Mouse (Mus musculus) cerebellum, adult 18-20 months (tissue): ENCODE data around the gene Kctd20.

ENCODE experiments used
- DNase-seq, 2 experiments: peaks; one replicate each; pipeline ENCODE4 v3.0.0; 2021

Gene Kctd20

DNA sequence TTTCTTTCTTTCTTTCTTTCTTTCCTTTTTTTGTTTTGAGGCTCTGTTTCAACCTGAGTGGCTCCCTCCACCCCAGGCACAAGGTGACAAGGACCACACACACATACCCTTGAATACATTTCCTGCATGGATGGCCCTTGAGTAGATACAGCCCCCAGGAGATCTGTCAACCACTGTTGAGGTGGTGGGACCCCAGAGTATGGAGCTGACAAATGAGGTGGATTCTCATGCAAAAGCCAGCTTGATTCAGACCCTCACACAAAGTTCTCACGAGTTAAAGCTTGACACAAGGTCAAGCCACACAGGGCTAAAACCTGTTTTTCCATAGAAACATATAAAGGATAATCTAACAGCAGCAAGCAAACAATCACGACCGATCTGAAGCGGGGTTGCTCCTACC lies 19.5 kb upstream of the Kctd20 start:
- DNase-seq, result no peak

DNA sequence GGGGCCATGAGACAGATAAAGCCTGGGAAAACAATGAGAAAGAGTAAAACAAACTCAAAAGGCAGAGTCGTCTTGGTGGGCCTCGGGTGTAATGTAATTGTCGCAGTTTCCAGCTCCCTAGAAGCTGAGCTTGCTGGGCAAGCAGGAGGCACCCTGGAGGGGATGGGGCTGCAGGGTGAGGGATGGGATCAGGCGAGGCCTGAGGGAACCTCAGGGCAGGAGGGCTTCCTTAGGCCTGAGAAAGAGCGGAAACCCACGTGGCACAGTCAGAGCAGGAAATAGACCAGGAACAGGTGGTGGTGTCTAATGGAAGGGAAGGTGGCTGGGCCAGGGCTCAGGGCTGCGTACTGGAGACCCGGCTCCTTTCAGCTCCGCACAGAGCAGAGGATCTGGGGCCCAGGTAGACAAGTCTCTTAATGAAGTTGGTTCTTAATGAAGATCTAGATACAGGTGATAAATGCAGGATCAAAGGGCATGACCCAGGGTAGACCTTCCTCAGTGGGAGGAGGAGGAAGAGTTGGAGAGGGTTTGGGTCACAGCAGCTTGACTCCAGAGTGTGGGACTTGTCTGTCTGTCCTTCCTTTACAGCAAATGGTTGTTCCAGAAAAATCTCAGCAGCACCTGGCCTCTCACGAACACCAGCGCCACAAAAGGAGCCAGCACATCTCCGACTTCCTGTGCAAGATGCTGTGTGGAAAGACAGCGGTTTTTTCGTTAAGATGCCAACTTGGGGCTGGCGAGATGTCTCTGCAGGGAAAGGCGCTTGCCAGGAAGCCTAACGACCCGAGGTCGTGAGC lies 17.4 kb upstream of the Kctd20 start:
- DNase-seq, result no peak

DNA sequence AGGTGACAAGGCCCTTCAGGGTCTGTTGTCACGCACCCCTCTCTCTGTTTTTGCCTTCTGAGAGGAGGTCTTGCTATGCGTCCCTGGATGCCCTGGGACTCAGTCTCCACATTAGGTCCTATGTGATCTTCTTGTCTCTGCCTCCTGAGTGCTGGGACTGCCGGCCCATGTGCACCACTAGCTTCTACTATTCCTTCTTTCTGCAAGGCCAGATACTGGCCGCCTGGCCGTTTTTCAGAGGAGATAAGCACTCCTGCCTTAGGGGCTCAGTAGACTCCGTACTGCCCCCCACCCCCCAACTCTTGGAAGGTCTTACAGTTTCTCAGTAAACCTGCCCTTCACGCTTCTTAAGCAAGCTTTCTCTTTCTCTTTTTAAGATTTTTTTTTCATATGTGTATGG lies 15.6 kb upstream of the Kctd20 start:
- no peak for DNase-seq

DNA sequence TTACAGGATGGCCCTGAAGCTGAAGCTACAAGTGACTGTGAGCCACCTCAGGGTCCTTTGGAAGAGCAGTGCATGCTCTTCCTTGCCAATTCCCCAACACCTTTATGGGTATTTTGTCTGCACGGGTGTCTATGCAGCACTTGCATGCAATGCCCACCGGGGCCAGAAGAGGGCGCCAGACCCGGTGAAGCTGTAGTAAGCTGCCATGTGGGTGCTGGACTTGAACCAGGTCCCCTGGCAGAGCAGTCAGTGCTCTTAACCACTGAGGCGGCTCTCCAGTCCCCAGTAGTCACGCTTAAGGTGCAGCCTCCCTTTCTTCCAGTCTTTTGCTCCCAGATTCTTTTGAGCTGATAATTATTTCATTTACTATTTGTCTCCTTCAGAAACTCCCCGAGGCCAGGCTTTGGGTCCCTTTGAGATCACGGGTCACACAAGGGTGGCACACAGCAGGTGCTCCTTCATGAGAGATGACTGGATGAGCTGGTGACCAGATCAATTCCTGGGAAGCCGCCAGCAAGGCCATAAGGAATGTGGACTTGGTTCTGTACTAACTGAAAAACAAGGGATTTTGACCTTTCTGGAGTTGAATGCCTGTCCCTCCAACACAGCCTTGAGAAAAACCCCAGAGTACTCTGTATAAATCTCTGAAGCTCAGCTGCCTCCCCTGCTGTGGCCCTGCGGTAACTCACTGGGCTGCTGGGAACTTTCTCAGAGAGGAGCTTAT lies 15.0 kb upstream of the Kctd20 start:
- peak in 1 of 2 experiments; percentile 22 for DNase-seq

DNA sequence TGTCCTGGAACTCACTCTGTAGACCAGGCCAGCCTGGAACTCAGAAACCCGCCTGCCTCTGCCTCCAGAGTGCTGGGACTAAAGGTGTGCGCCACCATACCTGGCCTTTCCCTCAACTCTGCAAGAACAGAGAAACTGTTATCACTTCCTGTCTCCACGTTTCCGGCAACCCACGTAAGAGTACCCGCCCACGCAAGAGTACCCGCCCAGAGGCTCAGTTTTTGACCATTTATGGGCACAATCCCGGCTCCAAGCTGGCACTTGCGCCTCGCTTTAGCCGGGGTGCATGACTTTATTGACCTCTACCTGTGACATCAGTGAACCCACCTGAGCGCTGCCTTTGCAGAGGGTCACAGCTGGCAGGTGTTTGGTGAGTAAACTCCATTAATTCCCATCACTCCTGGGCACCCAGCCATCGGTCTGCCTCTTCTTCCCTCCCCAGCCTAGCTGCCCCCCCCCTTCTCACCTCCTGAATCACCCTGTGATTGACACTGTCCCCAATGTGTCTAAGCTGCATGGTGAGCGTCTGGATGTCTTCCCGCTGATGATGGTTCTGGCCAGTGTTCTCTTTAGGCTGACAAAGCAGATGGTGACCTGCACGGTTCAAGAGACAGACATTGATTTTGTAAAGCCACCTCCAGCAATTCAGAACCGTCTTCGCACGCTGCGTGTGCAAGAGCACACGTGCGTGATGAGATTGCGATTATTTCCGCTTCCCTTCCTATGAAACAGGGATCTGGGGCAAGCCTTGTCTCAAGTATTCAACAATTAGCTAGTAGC lies 10.8 kb upstream of the Kctd20 start:
- no peak for DNase-seq

DNA sequence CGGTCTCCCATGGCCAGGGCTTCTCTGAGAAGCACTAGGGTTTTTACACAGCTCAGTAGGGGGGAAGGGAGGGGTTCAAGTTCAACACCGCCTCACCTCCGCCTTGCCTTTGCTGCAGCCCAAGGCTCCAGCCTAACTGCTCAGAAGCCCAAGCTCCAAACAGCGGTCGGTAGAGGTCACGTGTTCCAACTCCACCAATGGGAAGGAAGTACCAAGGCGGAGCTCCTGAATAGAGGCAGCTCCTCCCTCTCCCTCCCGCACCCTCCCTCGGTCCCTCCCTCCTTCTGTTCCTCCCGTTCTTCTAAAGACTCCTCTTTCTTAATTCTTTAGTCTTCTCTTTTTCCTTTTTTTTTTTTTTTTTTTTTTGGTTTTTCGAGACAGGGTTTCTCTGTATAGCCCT lies 9.6 kb upstream of the Kctd20 start:
- DNase-seq, result no peak

DNA sequence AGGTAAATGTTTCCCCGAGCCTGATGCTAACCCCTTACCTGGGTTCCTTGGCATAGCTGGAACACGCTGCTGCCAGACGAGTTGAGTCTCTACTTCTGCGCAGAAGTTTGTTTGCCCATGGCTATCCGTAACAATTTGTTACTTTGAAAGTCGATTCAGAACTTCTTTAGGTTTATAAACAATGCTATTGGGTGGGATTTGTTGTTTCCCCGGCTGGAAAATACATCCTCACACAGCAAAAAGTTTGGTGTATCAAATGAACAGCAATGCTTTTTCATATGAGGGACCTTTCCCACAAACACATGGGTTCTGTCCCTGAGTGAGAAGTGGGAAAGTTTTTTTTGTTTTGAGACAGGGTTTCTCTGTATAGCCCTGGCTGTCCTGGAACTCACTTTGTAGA lies 8.0 kb upstream of the Kctd20 start, which contains the start of gene Pxt1:
Gene Pxt1, minus strand, starts transcription at position 101 of the 400 bp plus-strand sequence.
- DNase-seq, result no peak

DNA sequence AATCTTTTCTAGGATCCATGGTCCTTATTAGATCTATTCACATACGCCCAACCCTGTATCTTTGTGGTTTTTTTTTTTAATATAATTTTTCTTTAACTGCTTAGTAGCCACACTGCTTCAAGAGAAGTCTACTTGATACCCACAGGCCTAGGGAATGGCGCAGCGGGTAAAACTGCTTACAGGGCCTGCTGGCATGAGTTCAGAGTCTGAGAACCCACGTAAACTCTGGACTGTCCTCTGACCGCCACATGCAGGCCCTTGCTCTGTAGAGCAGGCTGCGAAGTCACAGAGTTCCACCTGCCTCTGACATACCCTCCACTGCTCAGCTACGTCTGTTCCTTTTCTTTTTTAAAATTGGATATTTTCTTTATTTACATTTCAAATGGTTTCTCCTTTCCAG lies 7.3 kb upstream of the Kctd20 start:
- no peak for DNase-seq

DNA sequence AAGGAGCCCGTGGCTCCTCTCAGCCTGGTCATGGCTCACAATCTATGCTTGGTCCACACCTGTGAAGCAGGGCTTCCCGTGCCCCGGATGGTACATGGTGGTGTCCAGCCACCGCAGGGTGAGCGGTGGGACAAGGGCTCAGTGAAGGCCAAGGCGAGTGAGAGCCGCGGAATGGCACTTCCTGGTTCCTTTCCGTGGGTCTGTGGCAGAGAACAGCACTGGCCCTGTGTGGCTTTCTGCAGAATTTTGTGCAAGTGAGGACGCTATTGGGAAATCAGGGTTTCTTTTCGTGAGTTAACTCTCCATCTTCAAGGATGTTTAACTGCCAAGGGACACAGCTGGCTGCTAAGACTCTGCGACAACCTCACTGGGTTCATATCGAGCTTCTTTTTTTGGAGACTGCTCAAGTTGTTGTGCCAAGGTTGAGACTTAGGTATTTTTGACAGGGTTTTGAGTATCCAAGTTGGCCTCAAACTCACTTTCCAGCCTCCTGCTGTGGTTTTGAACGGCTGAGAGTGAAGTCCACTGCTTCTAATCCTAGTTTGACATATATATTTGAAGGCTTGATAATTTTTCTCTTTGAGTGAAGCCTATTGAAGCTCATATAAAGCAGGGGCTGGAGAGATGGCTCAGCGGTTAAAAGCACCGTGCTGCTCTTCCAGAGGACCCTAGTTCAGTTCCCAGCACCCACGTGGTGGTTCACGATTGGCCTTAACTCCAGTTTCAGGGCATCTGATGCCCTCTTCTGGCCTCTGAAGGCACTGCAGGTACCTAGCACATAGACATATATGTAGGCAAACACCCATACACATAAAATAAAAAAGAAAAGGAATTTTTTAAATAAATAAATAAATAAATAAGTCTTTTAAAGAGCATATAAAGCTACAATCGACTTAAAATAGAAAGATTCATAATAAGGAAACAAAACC lies 4.5 kb upstream of the Kctd20 start:
- no peak for DNase-seq

DNA sequence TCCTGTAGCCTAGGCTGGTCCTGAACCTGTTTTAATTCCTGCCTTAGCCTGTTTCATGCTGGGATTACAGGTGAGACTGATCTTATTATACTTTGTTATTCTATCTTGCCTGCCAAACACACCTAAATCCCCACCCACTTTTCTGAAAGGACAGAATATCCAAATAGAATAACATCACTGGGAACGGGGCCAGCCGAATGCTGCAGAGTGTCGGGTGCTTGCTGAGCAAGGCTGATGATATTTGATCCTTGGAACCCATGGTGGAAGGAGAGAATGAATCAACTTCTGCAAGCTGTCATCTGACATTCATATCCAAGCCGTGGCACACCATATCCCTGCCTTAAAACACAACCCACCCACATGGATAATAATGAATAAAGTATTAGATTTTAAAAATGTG lies 3.1 kb upstream of the Kctd20 start:
- no peak for DNase-seq

DNA sequence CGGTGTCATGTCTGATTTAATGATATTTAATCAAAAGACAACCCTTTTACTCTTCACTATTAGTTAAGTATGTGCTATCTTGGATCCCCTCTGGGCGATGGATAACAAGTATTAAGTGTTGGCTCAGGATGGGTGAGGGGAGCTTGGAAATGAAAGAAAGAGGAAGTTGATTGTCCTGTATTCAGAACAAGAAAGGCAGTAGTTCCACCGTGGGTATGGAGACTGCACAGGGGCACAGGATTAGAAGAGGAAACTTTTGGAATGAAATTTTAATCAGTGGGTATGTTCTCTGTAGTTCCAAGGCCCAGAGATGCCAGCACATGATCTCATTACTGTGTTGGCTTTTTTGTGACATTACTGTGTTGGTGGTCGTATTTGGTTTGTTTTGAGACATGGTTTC lies 999 bp upstream of the Kctd20 start:
- DNase-seq, result no peak

DNA sequence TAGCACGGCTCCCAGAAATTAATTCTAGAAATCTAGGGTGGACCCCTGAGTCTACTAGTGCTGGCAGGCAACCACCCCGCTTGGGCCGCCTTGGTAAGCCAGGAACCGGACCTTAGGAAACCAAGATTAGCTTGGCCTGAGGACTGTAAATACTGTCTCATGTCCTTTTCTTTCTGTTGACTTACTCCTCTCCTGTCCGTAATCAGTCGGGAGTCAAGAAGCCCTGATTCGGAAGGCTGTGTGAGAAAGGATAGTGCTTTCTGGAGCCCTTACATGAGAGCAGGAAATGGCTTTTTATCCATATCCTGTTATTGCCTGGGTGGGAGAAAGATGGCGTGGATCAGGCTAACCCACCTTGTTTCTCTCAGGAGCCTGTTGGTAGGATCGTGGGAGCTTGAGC lies 1.5 kb downstream of the Kctd20 start:
- DNase-seq, result peak in 1 of 2 experiments; percentile 22

DNA sequence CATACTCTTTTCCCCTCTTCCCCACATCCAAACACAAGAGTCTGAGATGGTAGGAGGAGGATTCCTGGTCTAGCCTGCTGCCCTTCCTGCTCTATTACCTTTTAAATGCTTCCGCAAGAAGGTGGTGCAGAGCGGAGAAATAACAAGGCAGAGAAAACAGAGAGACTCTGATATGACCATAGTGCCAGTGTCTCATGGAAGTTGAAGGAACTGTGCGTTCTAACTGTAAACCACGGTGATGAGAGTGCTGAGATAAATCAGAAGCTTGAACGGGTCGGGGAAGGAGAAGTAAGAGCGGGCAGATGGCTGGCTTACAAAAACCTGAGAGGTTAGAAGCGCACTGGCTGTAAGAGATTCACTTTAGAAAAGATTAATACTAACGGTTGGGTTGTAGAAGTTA lies 2.7 kb downstream of the Kctd20 start:
- DNase-seq, result no peak

DNA sequence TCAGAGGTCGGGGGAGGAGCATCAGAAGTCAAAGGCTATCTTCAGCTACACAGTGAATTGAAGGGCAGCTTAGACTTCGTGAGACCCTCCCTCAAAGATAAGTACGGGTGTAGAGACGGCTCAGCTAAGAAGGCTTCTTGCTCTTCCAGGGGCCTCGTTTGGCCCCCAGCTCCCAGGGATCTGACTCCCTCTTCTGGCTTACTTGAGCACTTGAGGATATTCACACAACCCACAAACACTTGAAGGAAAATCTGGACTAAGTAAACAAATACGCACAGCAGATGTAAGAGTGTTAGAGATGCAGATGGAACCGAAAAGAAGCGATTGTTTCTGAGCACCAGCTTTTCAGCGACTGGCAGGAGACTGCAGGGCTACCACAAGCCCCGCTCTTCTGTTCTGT lies 8.8 kb downstream of the Kctd20 start:
- no peak for DNase-seq

DNA sequence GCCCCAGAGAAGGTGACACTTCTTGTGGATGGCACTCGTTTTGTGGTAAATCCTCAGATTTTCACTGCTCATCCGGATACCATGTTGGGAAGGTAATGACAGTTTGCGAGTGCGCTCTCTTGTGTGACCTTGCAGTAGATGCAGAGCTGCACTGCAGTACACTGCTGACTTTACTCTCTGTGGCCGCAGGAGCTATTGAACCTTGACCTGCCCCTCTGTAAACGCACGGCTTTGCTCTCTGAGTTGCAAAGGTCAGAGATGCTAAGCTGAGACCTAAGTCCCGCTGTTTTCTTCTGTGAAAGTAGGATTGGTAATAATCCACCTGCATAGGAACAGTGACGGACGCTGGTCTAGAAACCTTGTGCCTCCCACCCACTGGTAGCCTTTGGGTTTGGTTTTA lies 9.8 kb downstream of the Kctd20 start:
- DNase-seq, result no peak

DNA sequence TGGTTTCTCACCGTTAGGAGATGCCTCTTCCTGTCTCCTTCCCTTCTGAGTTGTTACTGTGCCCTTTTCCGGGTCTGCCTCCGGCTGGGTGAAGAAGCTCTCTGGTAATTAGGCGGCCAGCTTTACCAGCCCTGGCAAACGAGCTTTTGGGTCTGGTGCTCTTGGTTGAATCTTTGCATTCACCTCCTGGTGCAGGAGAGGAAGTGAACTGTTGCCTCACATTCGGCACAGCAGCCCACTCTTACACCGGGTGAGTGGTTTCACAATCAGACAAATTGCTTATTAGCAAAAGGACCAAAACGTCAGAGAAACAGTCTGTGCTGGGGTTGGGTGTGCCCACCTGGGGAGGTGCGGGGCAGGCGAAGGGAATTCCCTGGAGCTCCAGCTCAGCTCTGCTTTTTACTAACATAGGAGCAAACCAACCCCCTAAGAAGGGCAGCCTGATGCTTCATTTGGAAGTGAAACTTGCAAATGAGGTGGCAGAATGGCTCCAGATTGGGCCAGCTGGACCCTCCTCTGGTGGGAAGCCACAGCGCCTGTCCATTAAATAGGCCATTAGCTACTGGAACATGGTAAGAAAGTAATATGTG lies 15.4 kb downstream of the Kctd20 start:
- no peak for DNase-seq

DNA sequence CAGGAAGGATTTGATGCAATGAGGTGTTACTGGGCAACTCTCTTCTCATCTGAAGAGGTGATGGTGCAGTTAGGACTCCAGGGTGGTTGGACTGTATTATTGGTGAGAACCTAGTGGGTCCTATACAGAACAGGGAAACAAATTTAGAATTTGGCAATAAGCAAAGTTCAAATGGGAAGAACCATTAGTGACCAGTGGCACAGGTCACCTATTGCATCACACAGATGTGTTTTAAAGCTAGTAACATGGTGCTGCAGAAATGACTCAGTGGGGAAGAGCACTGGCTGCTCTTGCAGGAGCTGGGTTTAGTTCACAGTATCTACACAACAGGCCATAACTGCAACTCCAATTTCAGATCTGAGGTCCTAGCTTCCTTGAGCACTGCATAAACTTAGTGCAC lies 18.4 kb downstream of the Kctd20 start:
- no peak for DNase-seq

DNA sequence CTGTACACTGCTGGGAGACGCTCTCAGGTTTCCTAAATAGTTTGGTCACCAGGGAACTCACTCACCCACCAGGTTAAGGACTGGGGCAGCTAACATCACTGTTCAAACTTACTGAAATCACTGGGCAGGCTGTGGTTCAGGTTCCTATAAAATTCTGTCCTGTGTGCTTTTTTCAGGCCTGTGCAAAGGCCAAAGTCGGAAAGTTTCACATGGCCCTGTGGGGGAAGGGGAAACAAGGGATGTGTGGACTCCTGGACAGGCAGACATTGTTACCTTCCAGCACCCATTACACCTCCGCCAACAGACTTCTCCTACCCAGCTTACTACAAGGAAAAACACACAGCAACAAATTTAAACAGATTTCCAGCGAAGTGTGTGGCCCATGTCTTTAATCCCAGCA lies 27.3 kb downstream of the Kctd20 start:
- no peak for DNase-seq

DNA sequence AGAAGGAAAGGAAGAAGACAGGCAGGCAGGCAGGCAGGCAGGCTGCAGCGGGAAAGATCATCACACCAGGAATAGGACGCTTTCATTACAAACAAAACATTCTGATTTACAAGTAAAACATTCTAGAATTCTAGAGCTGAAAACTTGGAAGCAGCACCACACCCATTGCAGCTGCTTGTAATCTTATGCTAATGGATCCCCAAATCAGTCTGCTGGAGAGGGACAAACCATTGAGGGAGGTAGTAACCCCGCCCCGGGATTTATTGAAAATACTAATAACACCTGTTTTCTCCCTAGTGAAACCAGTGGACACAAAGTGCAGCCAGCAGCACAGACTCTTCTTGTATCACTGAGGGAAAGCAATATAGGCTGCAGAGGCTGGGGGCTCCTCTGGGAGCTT lies 29.3 kb downstream of the Kctd20 start:
- DNase-seq, result no peak

DNA sequence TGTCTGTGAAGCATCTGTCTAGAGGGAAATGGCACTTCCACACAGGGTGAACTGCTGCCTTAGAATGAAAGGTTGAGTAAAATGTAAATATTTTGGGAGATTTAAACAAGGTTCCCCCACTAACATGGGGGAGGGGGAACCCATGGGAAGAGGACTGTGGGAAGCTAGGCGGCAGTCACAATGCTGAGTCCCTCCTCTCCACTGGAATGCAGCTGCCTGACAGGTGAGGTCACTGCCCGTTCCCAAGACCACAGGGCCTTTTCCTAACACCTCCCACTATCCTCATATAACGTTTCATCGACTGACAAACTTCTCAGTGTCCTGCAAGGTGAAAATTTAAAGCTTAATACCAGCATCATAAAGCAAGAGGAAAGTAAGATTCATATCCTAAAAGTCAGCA lies 30.8 kb downstream of the Kctd20 start:
- no peak for DNase-seq

DNA sequence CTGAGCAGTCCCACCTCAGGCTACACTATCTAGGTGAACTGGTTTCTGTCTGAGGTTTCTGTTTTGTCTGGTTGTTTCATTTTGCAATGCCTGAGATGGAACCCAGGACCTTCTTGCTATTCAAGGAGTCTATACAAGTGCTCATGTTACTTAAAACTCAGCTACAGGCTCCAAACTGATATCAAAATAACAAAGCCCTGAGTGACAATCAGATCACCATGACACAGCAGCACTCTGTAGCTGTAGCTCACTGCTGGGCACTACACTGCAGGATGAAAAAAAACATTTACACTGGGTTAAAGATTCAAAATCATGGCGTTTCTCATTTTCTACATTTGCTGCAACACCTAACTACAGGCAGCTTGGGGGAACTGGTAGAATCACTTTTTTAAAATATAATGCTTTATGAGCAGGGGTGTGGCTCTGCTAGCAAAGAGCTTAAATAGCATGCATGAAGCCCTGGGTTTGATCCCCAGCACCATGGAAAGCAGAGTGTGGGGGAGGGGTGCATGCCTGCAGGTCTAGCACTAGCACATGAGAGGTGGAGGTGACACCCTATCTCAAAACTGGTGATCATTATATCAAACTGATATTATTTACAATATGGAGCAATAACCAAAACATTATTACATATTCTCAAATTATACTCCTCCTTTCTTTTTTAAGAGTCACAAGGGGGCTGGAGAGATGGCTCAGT lies 33.1 kb downstream of the Kctd20 start:
- DNase-seq, result no peak

DNA sequence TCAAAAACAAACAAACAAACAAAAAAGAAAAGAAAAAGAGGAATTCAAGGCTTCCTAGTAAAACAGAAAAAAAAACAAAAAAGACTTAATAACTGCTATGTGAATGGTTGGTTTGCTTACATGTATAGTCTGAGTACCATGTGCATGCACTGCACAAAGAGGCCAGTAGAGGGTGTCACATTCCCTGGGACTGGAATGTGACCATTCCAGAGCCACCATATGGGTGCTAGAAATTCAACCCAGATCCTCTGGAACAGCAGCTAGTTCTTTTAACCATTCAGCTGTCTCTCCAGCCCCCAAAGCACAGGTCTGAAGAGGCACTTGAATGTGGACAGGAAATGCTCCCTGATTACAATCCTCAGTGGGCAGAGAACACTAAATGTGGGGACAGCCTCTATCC lies 35.1 kb downstream of the Kctd20 start:
- DNase-seq, result no peak
